Mouse (Mus musculus): Measurements from ENCODE around the gene Drc3.
"Not testable (repeated sequence)": the region's sequence is repeated elsewhere in the genome, so short reads cannot be mapped to it uniquely, and the experiment has no call there.

Drc3 gene

DNA sequence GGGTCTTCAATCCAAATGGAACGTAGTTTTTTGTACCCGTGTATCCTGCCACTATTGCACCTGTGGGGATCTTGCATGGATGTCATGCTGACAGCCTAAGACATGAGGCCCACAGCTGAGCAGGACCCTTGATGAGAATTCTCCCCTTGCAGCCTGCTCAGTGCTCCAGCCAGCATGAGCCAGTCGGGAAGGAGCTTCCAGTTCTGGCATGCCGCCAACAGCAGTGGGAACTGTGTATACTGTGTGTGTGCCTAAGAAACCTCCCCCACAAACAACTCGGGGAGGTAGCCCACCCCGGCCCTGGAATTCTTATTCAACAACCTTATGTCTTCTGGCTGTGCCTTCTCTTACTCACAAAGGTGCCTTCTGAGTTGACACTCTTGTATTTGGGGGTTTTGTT is 43.4 kb downstream of the Drc3 start:
- DNase-seq (ENCODE audit: low spot score in 2 of 2) = no peak

DNA sequence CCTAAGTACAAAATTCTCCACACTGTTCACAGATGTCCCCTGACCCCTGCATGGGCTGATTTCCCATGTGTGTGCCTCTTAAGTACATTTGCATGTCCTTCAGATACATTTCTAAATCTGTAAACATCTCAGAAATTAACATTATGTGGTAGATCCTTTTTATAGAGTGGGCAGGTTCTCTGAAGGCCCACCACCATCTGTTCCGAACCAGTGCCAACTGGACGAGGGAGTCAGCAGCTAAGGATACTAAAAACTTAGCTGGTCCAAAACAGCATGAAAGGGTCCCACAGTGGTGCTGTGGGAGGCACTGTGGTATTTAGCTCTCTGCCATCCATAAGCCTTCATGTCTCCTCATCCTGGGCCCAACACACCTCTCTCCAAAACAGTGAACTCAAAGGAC is 44.0 kb downstream of the Drc3 start:
- no peak for DNase-seq (ENCODE audit: low spot score in 2 of 2)

DNA sequence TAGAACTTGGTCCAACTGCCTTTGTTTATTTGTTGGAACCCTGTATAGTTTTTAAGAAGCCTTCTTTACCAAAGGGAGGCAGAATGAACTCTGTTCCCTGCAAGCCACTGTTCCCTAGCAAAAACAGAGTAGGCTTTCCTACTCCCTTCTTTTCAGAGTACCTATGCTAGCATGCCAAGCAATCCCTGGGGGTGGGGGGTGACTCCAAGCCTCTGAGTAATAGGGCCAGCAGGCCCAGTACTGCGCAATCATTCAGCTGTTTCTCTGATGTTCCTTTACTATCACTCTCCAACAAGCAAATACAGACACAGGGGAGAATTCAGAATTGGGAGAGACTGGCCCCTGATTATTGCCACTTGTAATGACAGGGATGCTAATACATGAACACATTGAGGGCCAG is 53.5 kb downstream of the Drc3 start:
- no peak for DNase-seq (ENCODE audit: low spot score in 2 of 2)

DNA sequence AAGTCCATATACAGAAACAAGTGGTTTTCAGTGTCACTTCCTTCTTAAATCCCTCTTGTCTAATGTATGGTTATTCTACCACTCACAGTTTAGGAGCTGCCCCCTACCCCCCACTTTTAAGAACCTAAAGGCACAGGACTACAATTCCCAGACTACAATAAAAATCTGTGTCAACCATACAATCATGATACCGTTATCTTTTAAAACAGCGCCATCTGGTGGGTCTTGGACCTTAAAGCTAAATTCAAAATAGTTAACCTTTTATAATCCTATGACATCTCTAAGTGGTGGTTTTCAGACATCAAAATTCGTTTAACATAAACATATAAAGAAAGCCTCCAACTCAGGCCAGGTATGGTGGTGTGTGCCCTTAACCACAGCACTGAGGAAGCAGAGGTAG is 59.0 kb downstream of the Drc3 start:
- DNase-seq (ENCODE audit: low spot score in 2 of 2) = peak; percentile 54 to 78

DNA sequence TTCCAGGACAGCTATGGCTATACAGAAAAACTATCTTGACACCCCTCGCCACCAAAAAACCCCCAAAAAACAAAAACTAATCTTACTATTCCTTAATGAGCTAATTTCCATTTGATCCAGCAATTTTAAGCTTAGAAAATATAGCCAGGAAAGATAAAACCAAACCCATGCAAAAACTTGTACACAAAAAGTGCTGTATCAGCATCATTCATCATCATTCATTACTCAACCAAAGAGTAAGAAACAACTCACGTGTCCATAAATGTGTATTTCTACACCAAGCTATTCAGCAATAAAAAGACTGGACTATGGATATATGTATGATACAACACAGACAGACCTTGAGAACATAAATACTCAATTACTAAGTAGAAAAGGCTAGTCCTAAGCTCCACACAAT is 59.8 kb downstream of the Drc3 start:
- DNase-seq (ENCODE audit: low spot score in 2 of 2) = no peak

DNA sequence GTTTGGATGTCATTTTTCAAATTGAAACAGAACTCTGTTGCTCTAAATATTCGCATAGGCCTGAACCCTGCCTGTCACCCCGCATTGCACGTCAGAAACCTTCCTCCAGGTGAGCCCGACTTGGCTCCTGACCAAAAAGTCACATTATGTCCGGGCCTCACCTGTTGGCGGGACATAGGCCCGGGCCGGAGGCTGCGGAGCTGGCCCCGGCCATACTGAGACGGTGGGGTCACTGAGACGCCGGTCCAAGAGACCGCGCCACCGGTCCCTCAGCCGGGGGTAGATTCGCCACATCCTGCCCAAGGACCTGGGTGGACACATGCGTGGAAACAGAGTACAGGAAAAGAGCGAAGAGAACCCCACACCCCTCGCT is 63.4 kb downstream of the Drc3 start:
- DNase-seq (ENCODE audit: low spot score in 2 of 2) = no peak

DNA sequence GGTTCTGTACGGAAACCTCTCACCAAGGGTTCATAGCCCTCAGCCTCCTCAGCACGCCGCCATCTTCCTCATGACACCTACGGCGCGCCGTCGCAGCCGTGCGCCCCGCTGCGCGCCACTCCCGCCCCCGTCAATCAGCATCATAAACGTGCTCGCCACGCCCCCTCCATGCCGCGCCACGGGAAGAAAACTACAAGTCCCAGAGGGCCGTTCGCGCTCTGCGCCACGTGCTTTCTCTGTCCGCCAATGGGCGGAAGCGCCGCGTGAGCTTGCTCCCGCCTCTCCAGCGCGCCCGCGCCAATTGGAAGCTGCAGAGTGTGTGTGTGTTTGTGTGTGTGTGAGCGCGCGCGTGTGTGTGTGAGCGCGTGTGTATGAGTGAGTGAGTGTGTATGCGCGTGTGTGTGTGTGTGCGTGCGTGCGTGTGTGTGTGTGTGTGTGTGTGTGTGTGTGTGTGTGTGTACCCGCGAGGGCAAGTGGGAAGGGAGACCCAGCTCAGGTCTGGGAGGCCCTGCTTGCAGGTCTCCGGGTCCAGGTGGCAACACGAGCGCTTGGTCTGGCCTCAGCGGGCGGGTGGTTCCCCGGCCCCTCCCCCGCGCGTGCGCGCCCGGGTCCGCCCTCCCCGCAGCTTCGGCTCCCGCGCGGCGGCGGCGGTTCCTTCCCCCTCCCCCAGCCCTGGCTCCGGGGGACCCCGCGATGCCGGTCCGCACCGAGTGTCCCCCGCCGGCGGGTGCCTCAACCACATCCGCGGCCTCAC is 64.0 kb downstream of the Drc3 start, which contains the start of gene Gid4:
Gene Gid4, plus strand, starts transcription at position 183 of the 754 bp plus-strand sequence.
- peak; percentile 99 for DNase-seq (ENCODE audit: low spot score in 2 of 2)

DNA sequence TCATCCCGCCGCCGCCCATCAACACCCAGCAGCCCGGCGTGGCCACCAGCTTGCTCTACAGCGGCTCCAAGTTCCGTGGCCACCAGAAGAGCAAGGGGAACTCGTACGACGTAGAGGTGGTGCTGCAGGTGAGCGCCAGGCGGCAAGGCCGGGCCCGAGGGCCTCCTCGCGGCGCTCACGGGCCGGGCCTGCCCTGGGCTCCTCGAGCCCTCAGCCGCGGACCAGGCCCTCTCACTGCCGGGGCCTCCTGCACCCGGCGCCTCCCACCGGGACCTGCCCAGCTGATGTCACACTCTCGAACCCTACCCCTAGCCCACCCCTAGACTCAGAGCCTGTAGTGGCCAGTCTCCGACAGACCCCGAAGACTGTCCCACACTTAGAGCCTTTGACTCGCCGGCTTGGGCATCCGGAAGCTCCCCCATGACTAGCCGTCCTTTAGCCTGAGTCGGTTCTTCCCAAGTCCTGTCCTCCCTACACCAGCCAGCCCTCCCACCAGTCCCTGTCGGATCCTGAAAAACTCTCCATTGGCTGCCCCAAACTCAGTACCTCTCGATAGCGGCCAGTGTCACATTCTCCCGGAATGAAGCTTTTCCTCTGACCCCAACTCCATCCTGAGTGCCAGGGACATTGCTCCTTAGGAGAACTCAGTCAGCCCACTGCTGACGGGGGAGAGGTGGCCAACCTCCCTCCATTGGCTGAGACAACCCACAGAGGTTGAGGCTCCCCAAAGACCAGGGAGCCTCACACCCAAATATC is 64.8 kb downstream of the Drc3 start, which contains the start of gene Atpaf2:
Gene Atpaf2, minus strand, starts transcription at position 741 of the 756 bp plus-strand sequence.
- DNase-seq (ENCODE audit: low spot score in 2 of 2) = no peak

DNA sequence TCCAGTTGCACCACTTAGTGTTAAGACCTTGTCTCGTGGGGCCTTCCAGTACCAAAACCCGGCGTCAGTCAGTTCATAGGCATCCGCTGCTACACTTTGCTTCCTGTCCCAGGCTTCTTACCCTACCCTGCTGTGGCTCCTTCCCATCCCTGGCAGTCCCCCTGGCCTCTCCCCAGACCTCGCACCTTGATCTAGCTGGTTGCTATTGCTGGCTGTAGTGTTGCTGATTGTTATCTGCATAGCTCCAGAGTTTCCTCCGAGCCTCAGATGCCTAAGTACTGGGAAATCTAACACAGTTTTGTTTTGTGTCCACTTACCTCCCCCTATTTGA is 65.3 kb downstream of the Drc3 start:
- DNase-seq (ENCODE audit: low spot score in 2 of 2) = peak in 1 of 2 experiments; percentile 27

DNA sequence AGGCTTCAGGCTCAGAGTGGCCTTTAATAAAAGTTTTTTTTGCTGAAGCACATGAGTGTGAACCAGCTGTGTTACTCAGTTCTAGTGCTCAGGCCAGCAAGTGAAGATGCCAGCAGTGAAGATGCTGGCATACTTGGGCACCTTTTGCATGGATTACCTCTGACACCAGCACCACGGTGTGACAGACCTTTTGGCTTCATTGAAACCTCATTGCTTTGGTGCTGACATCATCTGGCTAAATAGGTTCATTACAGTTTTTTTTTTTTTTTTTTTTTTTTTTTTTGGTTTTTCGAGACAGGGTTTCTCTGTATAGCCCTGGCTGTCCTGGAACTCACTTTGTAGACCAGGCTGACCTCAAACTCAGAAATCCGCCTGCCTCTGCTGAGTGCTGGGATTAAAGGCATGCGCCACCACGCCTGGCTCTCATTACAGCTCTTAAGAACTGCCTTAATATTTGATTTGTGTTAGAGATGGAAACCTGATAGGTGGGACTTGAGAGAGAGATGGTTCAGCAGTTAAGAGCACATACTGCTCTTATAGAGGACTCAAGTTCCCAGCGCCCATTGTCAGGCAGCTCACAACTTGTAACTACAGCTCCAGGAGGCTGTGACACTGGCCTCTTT is 69.0 kb downstream of the Drc3 start:
- no peak for DNase-seq (ENCODE audit: low spot score in 2 of 2)

DNA sequence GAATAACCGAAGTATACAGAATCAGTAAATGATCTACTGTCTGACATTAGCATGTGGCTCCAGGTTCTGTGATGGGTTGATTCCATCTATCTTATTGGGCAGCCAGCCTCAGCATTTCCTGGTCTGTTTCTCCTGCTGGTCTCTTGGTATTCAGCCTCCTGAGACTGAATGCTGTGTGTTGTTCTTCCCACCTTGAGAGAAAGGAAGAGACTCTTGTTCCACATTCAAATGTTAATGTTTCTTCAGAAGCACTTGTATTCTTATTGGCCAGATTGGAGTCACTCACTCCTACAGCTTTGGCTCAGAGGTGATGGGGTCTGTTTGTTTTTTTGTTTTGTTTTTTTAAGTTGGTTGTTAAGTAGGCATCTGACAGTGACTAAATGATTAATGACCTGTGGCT is 69.9 kb downstream of the Drc3 start:
- DNase-seq (ENCODE audit: low spot score in 2 of 2) = no peak

DNA sequence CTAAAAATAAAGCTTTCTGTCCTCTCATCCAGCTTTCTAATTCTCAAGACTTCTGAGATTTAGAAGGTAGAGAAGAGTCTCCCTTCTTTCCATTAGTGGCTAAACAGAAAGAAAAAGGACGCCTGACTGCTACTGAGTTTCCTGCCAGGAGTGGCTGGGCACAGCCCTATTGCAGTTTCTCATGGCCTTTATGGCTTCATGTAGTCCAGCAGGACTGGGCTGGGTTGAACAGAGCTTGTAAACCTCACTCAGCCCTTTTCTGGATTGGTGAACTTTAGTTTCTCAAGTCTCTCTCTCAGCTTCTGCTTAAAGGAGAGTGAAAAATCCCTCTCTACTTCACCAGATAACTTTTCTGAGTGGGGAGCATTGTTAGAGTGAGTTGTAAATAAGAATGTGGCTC is 73.3 kb downstream of the Drc3 start:
- DNase-seq (ENCODE audit: low spot score in 2 of 2) = no peak

DNA sequence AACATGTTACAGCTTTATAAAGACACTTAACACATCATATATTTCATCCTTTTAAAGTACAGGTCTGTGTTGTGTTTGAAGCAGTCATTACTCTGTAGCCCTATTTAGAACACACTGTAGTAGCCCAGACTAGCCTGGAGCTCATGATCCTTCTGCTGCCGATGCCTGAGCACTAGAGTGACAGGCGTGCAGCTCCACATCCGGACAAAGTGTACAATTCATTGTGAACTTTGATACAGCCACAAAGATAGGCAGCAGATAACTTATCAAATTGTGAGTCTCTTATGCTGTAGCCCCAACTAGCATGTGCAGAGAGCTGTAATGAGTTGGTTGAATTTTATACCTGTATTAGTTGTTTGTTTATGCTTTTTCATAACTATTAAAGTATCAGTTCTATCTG is 74.5 kb downstream of the Drc3 start:
- no peak for DNase-seq (ENCODE audit: low spot score in 2 of 2)

DNA sequence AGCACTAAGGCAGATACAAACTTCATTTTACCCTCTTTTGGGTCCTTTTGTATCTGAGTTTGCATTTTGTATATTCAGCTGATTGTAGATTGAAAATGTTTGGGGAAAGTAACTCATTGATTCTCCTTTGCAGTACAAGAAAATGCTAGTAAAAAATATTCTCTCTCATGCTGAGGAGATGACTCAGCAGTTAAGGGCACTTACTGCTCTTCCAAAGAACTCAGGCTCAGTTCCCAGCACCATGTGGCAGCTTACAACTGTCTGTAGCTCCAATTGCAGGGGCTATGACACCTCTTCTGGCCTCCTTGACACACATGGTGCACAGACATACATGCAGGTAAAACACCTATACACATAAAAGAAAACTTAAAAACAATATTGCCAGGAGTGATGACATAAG is 80.4 kb downstream of the Drc3 start:
- DNase-seq (ENCODE audit: low spot score in 2 of 2) = no peak

DNA sequence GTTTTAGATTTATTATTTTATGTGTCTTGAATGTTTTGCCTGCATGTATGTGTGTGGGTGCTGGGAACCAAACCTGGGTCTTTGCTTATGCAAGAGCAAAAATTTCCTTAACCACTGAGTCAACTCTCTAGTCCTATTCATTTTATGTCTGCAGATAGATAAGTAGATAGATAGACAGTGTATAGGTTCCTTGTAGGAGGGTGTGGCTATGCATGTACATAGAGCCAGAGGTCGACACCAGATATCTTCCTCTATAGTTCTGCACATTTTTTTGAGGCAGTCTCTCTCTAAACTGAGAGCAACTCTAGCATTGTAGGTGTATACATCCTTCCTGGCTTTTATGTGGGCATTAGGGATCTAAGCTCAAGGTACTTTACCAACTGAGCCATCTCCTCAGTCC is 82.0 kb downstream of the Drc3 start:
- no peak for DNase-seq (ENCODE audit: low spot score in 2 of 2)

DNA sequence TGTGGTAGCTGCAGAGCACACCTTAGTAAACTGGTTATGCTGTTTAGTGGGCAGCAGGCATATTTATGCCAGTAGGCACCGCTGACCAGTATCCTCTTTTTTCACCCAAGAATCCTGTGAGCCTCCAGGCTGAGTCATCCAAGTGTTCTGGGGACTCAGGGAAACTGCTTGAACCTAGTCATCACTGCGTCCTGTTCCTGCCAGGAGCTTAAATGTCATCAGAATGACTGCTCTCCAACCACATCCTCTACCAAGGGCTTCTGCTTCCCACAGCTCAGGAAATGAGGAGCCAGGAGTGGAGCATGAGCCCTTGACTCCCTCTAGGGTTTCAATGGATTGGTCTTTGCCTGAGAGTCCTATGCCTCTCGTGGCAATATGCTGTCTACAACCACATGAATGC is 83.5 kb downstream of the Drc3 start:
- no peak for DNase-seq (ENCODE audit: low spot score in 2 of 2)

DNA sequence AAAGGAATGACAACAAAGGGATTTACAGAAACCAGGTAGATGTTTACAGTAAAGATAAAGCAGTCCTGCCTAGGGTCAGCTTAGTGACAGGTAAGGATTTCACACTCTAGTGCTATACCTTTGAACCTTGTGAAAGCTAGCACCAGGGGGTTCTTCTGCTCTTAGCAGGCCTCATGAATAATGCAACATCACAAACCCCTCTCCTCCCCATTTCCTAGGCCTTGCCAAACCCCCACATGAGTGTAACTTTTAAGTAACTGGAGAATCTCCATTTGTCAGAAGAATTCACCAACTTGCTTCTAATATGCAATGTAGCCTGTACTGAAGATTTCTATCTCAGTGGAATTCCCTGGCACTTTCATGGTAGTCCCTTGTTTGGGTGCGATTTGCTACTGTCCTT is 86.5 kb downstream of the Drc3 start:
- DNase-seq (ENCODE audit: low spot score in 2 of 2) = not testable (repeated sequence)

DNA sequence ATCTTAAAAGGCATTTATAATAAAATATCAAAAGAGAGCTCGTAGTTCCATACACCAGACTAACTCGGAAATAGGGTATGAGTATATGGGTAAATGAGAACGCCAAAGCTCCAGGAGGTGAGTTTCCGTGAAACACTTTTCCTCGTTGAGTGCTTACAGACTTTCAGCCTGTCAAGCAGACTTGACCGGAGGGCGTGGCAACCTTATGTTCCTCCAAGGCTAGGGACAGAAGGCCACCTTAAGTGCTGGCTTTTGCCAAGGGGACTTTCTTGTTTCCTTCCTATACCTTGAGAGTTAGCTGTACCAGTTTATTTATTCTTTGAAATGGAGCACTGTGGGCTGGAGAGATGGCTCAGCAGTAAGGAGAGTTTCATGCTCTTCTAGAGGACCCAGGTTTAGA is 87.0 kb downstream of the Drc3 start:
- no peak for DNase-seq (ENCODE audit: low spot score in 2 of 2)

DNA sequence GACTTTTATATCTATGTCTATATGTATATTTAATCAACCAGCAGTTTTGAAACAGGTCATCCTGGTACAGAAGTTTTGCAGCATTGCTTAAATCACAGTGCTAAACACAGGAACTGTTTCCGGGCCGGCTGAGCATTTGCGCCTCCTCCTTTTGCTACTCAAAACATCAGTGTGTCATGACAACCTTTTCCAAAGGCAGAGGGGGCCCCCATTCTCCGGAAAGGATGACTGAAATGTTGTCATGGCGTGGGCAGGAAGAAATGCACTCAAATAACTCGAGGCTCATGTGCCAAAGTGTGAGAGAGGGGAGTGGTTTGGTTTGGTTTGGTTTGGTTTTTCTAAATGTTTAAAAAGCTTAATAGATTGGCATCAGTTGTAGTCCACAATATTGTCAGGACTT is 89.8 kb downstream of the Drc3 start:
- DNase-seq (ENCODE audit: low spot score in 2 of 2) = no peak
